ENCODE assay signal across 17 mouse cellular contexts in the genomic region with DNA sequence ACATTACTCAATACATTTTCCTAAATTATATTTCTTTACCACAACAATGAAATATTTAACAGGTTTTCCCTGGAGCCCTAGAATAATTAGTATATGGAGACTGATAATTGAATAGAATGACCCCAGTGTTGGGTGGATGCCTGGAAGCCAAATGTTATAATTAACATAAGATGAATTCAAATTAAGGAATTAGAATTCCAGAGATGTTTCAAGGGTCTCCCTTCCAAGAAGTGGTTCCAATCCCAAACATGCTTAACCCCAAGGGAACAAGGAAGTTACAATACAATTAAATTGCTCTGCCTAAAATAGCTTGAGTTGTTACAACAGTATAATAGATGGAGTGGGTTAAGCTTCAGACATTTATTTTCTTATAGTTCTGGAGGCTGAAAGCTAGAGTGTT.
"Had no signal": no experiment of that assay in that cellular context is flagged by ENCODE, and none has a peak within 500 bp of the region (broad histone marks: within the 10 kb centered on the region; RNA-seq: fewer than 3 reads in every experiment).

No protein-coding gene starts in this region.

- H3K9ac ChIP-seq: liver, embryonic 13.5 days; midbrain, embryonic 12.5 days; neural tube, embryonic 12.5 days; neural tube, embryonic 15.5 days had no signal

- H3K9me3 ChIP-seq: liver, embryonic 13.5 days; midbrain, embryonic 12.5 days; neural tube, embryonic 12.5 days; neural tube, embryonic 15.5 days had no signal

- H3K27ac ChIP-seq: left cerebral cortex, adult 2 months; liver, embryonic 13.5 days; midbrain, embryonic 12.5 days; neural tube, embryonic 12.5 days; neural tube, embryonic 15.5 days; stomach, postnatal 0 days had no signal

- H3K4me3 ChIP-seq: left cerebral cortex, adult 2 months; liver, embryonic 13.5 days; midbrain, embryonic 12.5 days; neural tube, embryonic 12.5 days; neural tube, embryonic 15.5 days had no signal

- DNase-seq: kidney, postnatal 36 days; layer of hippocampus, postnatal 36 days; liver, embryonic 13.5 days; lung, adult 2 months; lung, postnatal 14 days; lung, postnatal 4 days; right cerebral cortex, adult 18-20 months; right cerebral cortex, postnatal 14 days; right cerebral cortex, postnatal 4 days; thymus, adult 2 months; thymus, postnatal 14 days; thymus, postnatal 4 days had no signal

- H3K4me2 ChIP-seq: liver, embryonic 13.5 days; midbrain, embryonic 12.5 days; neural tube, embryonic 12.5 days; neural tube, embryonic 15.5 days had no signal

- H3K4me1 ChIP-seq: liver, embryonic 13.5 days; midbrain, embryonic 12.5 days; neural tube, embryonic 12.5 days; neural tube, embryonic 15.5 days had no signal

- H3K36me3 ChIP-seq: liver, embryonic 13.5 days; midbrain, embryonic 12.5 days; neural tube, embryonic 12.5 days; neural tube, embryonic 15.5 days had no signal

- H3K27me3 ChIP-seq: liver, embryonic 13.5 days; midbrain, embryonic 12.5 days; neural tube, embryonic 12.5 days; neural tube, embryonic 15.5 days had no signal
